Mouse (Mus musculus) left cerebral cortex, adult 11 months (tissue): ENCODE results near the gene Alkbh3.

Experiments
- DNase-seq: peaks from one replicate; pipeline ENCODE4 v3.0.0; 2022; ENCODE audit warnings: low spot score

Alkbh3 gene

GRCm38 (mm10) chr2:93992810-93993209, 17.8 kb downstream of the Alkbh3 start:
- DNase-seq = no peak

GRCm38 (mm10) chr2:93992259-93992658, 18.3 kb downstream of the Alkbh3 start:
- no peak for DNase-seq

DNA sequence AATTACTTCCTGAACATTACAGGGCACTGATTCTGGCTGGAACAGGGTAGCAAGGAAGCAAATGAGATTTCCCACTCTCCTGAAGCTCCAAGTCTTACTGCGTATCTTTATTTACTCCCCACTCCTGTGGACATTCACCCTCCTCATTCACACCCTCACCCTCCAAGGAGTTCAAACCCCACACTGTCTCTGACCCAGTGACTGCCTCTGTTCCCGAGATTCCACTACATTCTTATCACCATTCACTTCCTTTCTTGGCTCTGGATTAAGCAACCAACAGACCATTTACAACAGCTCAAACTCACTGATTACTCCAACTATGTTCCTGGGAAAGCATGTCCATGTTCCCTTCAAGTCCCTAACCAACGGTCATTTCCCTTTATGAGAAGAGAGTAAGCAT, 19.3 kb downstream of the Alkbh3 start:
- DNase-seq = no peak

DNA sequence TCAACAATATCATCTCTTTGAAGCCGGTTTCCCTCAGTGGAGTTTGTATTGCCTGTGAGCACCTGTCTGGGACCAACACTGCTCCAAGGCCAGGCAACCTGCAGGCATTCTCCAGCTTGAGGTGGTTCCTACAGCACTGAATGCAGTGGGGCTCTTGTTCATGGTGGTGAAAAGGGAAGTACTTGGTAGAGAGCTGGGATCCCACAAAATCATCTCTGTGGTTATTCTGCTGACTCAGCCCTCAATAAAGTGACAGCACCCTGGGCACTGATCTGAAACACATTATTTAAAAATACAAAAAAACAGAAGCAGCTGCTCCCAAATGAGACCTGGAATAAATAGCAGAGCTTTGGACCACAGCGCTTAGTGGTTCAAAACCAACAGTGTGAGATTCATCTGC, 22.2 kb downstream of the Alkbh3 start:
- no peak for DNase-seq

GRCm38 (mm10) chr2:93982457-93983235, 28.0 kb downstream of the Alkbh3 start:
- no peak for DNase-seq

DNA sequence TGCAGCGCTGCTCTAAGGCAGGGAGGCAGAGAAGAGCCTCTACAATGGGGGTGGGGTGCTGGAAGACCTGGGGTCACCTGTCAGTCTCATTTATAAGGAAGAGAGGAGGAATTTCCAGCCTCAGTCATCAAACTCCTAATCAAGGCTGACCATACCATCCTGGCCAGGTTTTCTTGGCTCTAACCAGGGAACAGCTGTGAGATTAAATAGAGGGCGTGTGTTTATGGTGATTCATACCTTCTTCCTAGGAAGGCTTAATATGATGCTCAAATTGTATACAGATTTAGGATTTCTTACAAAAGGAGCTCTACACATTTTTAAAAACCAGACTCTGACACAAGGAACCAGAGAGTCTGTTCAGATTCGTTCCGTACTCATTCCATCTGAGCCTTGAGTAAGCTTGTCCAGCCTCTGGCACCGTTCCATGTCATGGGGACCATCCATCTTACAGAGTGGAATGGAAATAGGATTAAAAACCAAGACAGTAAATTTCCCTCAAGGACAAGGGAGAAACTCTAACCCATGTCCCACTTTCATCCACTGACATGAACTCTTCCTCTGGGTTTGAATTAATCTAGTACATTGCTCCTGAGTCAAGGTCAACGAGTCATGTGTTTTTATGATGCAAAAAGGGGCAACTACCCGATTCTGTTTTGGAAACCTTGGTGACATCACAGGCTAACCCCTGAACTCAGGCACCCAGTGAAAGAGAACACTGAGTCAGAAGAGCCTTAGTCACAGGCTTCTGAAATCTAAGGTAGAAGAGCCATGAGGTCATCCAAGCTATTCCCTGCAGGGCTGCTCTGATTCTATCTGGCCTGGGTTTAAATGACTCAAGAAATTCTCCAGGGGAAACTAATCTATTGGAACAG, 31.1 kb downstream of the Alkbh3 start:
- DNase-seq = no peak

- DNase-seq = peak; percentile 66
Observed at GRCm38 (mm10) chr2:93976436-93977252, 34.0 kb downstream of the Alkbh3 start.

GRCm38 (mm10) chr2:93975526-93976435, 34.8 kb downstream of the Alkbh3 start:
- DNase-seq = no peak

- no peak for DNase-seq
Observed at GRCm38 (mm10) chr2:93975041-93975440, 35.6 kb downstream of the Alkbh3 start.

- no peak for DNase-seq
Observed at GRCm38 (mm10) chr2:93971647-93972046, 39.0 kb downstream of the Alkbh3 start.

GRCm38 (mm10) chr2:93964494-93965160, 46.0 kb downstream of the Alkbh3 start:
- no peak for DNase-seq

DNA sequence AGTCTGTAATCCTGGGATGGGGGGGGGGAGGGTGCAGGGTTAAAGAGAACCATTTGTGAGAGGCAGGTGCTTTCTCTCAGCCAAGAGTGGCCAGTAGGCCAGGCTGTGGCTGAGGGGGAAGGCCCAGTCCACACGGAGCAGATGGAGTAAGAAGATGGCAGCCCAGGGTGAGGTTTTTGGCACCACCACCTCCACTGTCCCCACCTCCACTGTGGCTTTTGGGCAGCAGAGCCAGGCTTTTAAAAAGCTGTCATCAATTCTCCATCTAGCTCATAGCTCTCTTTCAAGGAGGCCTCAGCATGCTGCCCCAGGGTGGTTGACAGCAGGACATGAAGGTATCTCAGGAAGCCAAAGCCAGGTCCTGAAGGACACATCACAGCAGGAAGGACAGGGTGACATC, 46.8 kb downstream of the Alkbh3 start:
- DNase-seq = no peak

DNA sequence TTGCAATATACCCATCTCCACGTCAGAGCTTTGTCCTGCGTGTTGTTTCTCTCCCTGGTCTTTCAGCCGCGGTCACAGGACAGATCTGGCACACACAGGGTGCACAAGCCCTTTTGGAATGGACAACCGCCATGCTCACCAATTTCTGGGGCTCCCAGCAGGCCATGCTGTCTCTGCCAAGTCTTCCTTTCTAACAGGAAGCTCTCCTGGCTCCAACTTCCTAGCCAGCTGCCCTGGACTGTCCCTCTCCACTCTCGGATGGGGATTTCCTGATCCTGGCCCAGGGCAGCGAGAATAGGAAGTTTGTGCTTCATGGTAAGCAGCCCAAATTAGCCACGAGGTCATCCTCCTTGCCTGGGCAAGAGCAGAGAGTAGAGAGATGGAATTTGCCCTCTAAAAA, 48.9 kb downstream of the Alkbh3 start:
- DNase-seq = no peak

- DNase-seq = no peak
Observed at GRCm38 (mm10) chr2:93959346-93959745, 51.3 kb downstream of the Alkbh3 start.

- no peak for DNase-seq
Observed at GRCm38 (mm10) chr2:93958216-93958615, 52.4 kb downstream of the Alkbh3 start.

- no peak for DNase-seq
Observed at GRCm38 (mm10) chr2:93957785-93958175, 52.8 kb downstream of the Alkbh3 start.

DNA sequence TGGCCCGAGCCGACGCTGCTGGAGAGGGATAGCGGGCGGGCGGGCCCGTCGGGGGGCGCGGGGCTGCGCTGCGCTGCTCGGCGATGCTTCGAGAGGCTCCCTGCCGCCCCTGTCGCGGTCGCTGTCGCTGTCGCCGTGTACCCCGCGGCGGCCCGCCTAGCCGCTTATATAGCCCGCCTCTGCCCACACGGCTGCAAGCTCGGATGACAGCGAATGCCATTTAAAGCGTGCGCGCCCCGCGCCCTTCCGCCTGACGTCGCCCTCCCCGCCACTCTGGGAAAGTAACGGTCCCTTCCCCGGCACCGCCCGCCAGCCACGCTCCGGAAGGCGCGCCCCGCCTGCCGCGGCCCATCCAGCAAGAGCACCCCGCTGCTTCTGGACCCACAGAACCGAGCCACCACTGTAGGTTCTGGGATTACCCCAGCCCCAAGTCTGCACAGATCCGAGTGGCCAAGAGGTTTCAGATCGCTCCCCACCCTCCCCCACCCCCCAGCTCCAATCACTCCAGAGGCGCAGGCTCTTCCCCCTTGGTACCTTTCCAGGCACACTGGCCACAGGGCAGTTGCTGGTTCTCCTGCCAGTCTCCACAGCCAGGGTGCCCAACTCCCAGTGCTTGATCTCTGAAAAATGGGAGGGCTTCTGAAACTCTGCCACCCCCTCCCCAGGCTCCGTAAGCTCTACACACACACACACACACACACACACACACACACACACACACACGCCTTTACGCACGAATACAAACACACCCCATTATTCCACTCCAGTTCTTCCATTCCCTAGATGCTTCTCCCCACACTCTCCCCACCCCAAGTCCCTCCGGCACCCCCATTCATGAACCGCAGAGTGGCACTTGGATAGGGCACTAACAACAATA, 53.5 kb downstream of the Alkbh3 start, which contains the start of gene Gm13889:
TSS of gene Gm13889 (minus strand) at position 294 of the 877 bp plus-strand sequence.
- DNase-seq = peak; percentile 76

- no peak for DNase-seq
Observed at GRCm38 (mm10) chr2:93956331-93956801, 54.2 kb downstream of the Alkbh3 start.

DNA sequence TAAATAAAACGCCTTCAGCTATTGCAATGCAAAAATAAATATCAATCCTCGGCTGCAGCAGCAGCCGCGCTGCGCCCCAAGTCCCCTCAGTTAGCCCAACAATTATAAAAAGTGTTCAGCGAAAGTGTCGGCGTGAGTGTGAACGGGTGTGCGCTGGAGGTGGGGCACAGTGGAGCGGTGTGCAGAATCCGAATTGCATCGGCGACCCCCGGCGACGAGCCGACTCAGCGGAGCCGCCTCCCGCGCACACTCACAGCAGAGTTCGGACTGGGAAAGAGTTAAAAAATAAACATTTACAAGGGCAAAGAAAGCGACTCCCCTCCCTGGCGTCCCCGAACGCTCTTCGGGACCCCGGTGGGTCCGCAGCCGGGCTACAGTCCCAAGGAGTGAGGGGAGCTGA, 54.7 kb downstream of the Alkbh3 start:
- no peak for DNase-seq
